Mouse (Mus musculus): ENCODE measurements around the gene Ankrd60. TPM values are rescaled to one million over a fixed set of nuclear protein-coding genes. Genes with fewer than 3 reads are reported as not detected.

Gene Ankrd60
- not detected for total RNA-seq (2021)

- intact Hi-C loops (cut with DNase I), result no loop called here
- peak in 1 of 2 experiments; percentile 33 for DNase-seq
Measured at GRCm38 (mm10) chr2:173577669-173578557, at the start of gene Ankrd60. Gene Ankrd60 (minus strand): TSS chr2:173578365.

GRCm38 (mm10) chr2:173625786-173626185 lies 47.6 kb upstream of the Ankrd60 start:
- DNase-seq, result no peak
- intact Hi-C loops (cut with DNase I), result no loop called here

GRCm38 (mm10) chr2:173624667-173625066 lies 46.5 kb upstream of the Ankrd60 start:
- intact Hi-C loops (cut with DNase I), result no loop called here
- no peak for DNase-seq

GRCm38 (mm10) chr2:173622173-173622601 lies 44.0 kb upstream of the Ankrd60 start:
- peak; percentile 45 to 56 for DNase-seq
- intact Hi-C loops (cut with DNase I), result no loop called here

- intact Hi-C loops (cut with DNase I), result no loop called here
Measured at GRCm38 (mm10) chr2:173620645-173621044, 42.5 kb upstream of the Ankrd60 start.

GRCm38 (mm10) chr2:173619132-173619531 lies 41.0 kb upstream of the Ankrd60 start:
- no peak for DNase-seq
- intact Hi-C loops (cut with DNase I), result no loop called here

More at GRCm38 (mm10) chr2:173620645-173621044, 42.5 kb upstream of the Ankrd60 start:
- DNase-seq, result no peak

- DNase-seq, result no peak
- intact Hi-C loops (cut with DNase I), result no loop called here
Measured at GRCm38 (mm10) chr2:173616156-173616555, 38.0 kb upstream of the Ankrd60 start.

GRCm38 (mm10) chr2:173615378-173616081 lies 37.4 kb upstream of the Ankrd60 start:
- no peak for DNase-seq

GRCm38 (mm10) chr2:173608020-173608958 lies 30.1 kb upstream of the Ankrd60 start:
- intact Hi-C loops (cut with DNase I), result no loop called here
- peak; percentile 77 to 81 for DNase-seq

More at GRCm38 (mm10) chr2:173615378-173616081, 37.4 kb upstream of the Ankrd60 start:
- intact Hi-C loops (cut with DNase I), result no loop called here

- intact Hi-C loops (cut with DNase I), result no loop called here
Measured at GRCm38 (mm10) chr2:173606415-173606804, 28.2 kb upstream of the Ankrd60 start.

GRCm38 (mm10) chr2:173605713-173606414 lies 27.7 kb upstream of the Ankrd60 start:
- intact Hi-C loops (cut with DNase I), result no loop called here
- DNase-seq, result no peak

More at GRCm38 (mm10) chr2:173606415-173606804, 28.2 kb upstream of the Ankrd60 start:
- no peak for DNase-seq

GRCm38 (mm10) chr2:173601861-173602260 lies 23.7 kb upstream of the Ankrd60 start:
- DNase-seq, result no peak
- intact Hi-C loops (cut with DNase I), result no loop called here

- intact Hi-C loops (cut with DNase I), result no loop called here
- DNase-seq, result no peak
Measured at GRCm38 (mm10) chr2:173595374-173595781, 17.2 kb upstream of the Ankrd60 start.

- intact Hi-C loops (cut with DNase I), result no loop called here
- no peak for DNase-seq
Measured at GRCm38 (mm10) chr2:173594313-173595063, 16.3 kb upstream of the Ankrd60 start.

- intact Hi-C loops (cut with DNase I), result no loop called here
- DNase-seq, result no peak
Measured at GRCm38 (mm10) chr2:173593841-173594240, 15.7 kb upstream of the Ankrd60 start.

GRCm38 (mm10) chr2:173592781-173593180 lies 14.6 kb upstream of the Ankrd60 start:
- DNase-seq, result no peak
- intact Hi-C loops (cut with DNase I), result no loop called here

- DNase-seq, result no peak
- intact Hi-C loops (cut with DNase I), result loop anchor here (5.0 to 10.0 kb wide), 6 partner anchors 70 to 1087 kb away; partner anchors contain the start of genes Gnas, Npepl1, Rab22a and Stx16
Measured at GRCm38 (mm10) chr2:173587411-173587810, 9.2 kb upstream of the Ankrd60 start.

- DNase-seq, result peak; percentile 67 to 77
- intact Hi-C loops (cut with DNase I), result loop anchor here (5.0 to 10.0 kb wide), 6 partner anchors 71 to 1088 kb away; partner anchors contain the start of genes Gnas, Npepl1, Rab22a and Stx16
Measured at GRCm38 (mm10) chr2:173586118-173586968, 8.2 kb upstream of the Ankrd60 start.

Data from heart, postnatal 10 days (tissue).